Mouse (Mus musculus) kidney, postnatal 0 days (tissue): ENCODE results near the gene Gm5800. TPM values are rescaled to one million over a fixed set of nuclear protein-coding genes. Genes with fewer than 3 reads are reported as not detected.

Experiments
- ATAC-seq: fragments of 200-750 bp; cut with Nextera tagmentation; replicated peaks from 2 replicates; pipeline ENCODE4 v1.8.0; 2017; ENCODE audit warnings: low read depth, moderate number of reproducible peaks, moderate TSS enrichment, moderate library complexity; ENCODE audit not compliant: low FRiP score
- DNase-seq: peaks from one replicate; pipeline ENCODE4 v3.0.0-alpha.2; 2016; ENCODE audit warnings: low spot score
- H3K27ac ChIP-seq: fragments of 300-500 bp; sonication (generic); 2 replicates; pipeline ENCODE4 v1.5.1; 2014; ENCODE audit warnings: mild to moderate bottlenecking
- H3K27me3 ChIP-seq: fragments of 300-500 bp; sonication (generic); 2 replicates; pipeline ENCODE4 v1.6.1; 2014; ENCODE audit warnings: low read length, mixed read lengths; ENCODE audit not compliant: insufficient read depth
- H3K36me3 ChIP-seq: fragments of 300-500 bp; sonication (generic); 2 replicates; pipeline ENCODE4 v1.6.1; 2014; ENCODE audit warnings: low read length, mixed read lengths; ENCODE audit not compliant: insufficient read depth
- H3K4me1 ChIP-seq: fragments of 300-500 bp; sonication (generic); replicated peaks from 2 replicates; pipeline ENCODE4 v1.6.1; 2014; ENCODE audit warnings: antibody characterized with exemption, low read length, mixed read lengths; ENCODE audit not compliant: insufficient read depth
- H3K4me2 ChIP-seq: fragments of 300-500 bp; sonication (generic); 2 replicates; pipeline ENCODE4 v1.6.1; 2014; ENCODE audit warnings: mild to moderate bottlenecking, low read length, moderate library complexity, mixed read lengths
- H3K4me3 ChIP-seq: fragments of 300-500 bp; sonication (generic); replicated peaks from 2 replicates; pipeline ENCODE4 v1.5.1; 2014; ENCODE audit warnings: low read depth, low read length
- H3K9ac ChIP-seq: fragments of 300-500 bp; sonication (generic); 2 replicates; pipeline ENCODE4 v1.6.1; 2014; ENCODE audit warnings: low read depth, low read length
- H3K9me3 ChIP-seq: fragments of 300-500 bp; sonication (generic); replicated peaks from 2 replicates; pipeline ENCODE4 v1.6.1; 2016; ENCODE audit warnings: low read length, inconsistent platforms, mixed read lengths
- CTCF ChIP-seq: IDR thresholded peaks from 2 replicates; pipeline ENCODE4 v1.5.1; 2016; ENCODE audit warnings: antibody characterized with exemption, low read depth, mild to moderate bottlenecking, moderate library complexity
- WGBS: fragments of 180-500 bp; shearing (Covaris S2); extraction: QIAGEN DNeasy Blood & Tissue Kit; methylation state at CpG from one replicate; pipeline ENCODE4 v1.1.7; 2014; 5-methylcytosine and 5-hydroxymethylcytosine counted together
- polyA plus RNA-seq: library from polyadenylated mRNA; unstranded; fragments of >200 nt; fragmentation: Nextera tagmentation; extraction: Ambion mirVana; gene quantifications from 2 replicates; pipeline ENCODE4 v1.2.1, GENCODE M21; 2015

Gene Gm5800
- polyA plus RNA-seq, 1 experiment from 2014 or later = not detected

GRCm38 (mm10) chr14:51677269-51677668 lies 39.7 kb downstream of the Gm5800 start:
- ATAC-seq (no peak), DNase-seq (no peak)
- H3K4me2 ChIP-seq = no peak overlapping the region
- no peak overlapping the region for H3K4me3 ChIP-seq
- no peaks in the 10 kb centered on the region for H3K4me1 ChIP-seq
- no peak overlapping the region for H3K27ac ChIP-seq
- WGBS = 93% methylated on average over 5 of the region's 5 CpGs
- no peak for TF ChIP-seq CTCF
- no peaks in the 10 kb centered on the region for H3K27me3 ChIP-seq
- no peaks in the 10 kb centered on the region for H3K36me3 ChIP-seq
- no peaks in the 10 kb centered on the region for H3K9me3 ChIP-seq
- H3K9ac ChIP-seq = no peak overlapping the region

Other genes starting within 250 kb of the Gm5800 start
- not detected in 2 replicates for gene Gm5622, start 164.4 kb downstream of the Gm5800 start, polyA plus RNA-seq
- not detected in 2 replicates for gene Gm17175, start 143.1 kb downstream of the Gm5800 start, polyA plus RNA-seq
- not detected in 2 replicates for gene Gm17174, start 125.0 kb downstream of the Gm5800 start, polyA plus RNA-seq
- gene Gm17078, start 105.9 kb downstream of the Gm5800 start, polyA plus RNA-seq = not detected in 2 replicates
- not detected in 2 replicates for gene Gm4181, start 81.5 kb downstream of the Gm5800 start, polyA plus RNA-seq
- not detected in 2 replicates for gene Gm17079, start 21.7 kb downstream of the Gm5800 start, polyA plus RNA-seq
- gene Ang4, start 56.4 kb upstream of the Gm5800 start, polyA plus RNA-seq = 0.28 and 0.33 TPM in 2 replicates
- gene AY358078, start 82.9 kb upstream of the Gm5800 start, polyA plus RNA-seq = not detected in 2 replicates
- gene Ear6, start 136.5 kb upstream of the Gm5800 start, polyA plus RNA-seq = not detected in 2 replicates
- 46.3 and 46.6 TPM in 2 replicates for gene Mettl17, start 167.7 kb upstream of the Gm5800 start, polyA plus RNA-seq
- gene Slc39a2, start 175.7 kb upstream of the Gm5800 start, polyA plus RNA-seq = 0.12 and 0.15 TPM in 2 replicates
- gene Ndrg2, start 197.0 kb upstream of the Gm5800 start, polyA plus RNA-seq = 89.2 and 95.3 TPM in 2 replicates
- not detected in 2 replicates for gene Tppp2, start 201.2 kb upstream of the Gm5800 start, polyA plus RNA-seq
- not detected in 2 replicates for gene Rnase13, start 205.6 kb upstream of the Gm5800 start, polyA plus RNA-seq